Mouse (Mus musculus) hindbrain, embryonic 12.5 days (tissue): ENCODE measurements around the gene Zbtb2. TPM values are rescaled to one million over a fixed set of nuclear protein-coding genes. Genes with fewer than 3 reads are reported as not detected.

Experiments
- ATAC-seq: fragments of 200-750 bp; cut with Nextera tagmentation; 2 replicates; pipeline ENCODE4 v1.8.0; 2017; ENCODE audit warnings: moderate TSS enrichment; ENCODE audit not compliant: low FRiP score
- H3K27ac ChIP-seq: fragments of 300-500 bp; sonication (generic); 2 replicates; pipeline ENCODE4 v1.5.1; 2016; ENCODE audit warnings: mild to moderate bottlenecking
- H3K27me3 ChIP-seq: fragments of 300-500 bp; sonication (generic); 2 replicates; pipeline ENCODE4 v1.6.1; 2016; ENCODE audit warnings: mild to moderate bottlenecking
- H3K36me3 ChIP-seq: fragments of 300-500 bp; sonication (generic); 2 replicates; pipeline ENCODE4 v1.6.1; 2016; ENCODE audit warnings: mild to moderate bottlenecking
- H3K4me1 ChIP-seq: fragments of 300-500 bp; sonication (generic); 2 replicates; pipeline ENCODE4 v1.6.1; 2016
- H3K4me2 ChIP-seq: fragments of 300-500 bp; sonication (generic); replicated peaks from 2 replicates; pipeline ENCODE4 v1.6.1; 2016; ENCODE audit warnings: mild to moderate bottlenecking
- H3K4me3 ChIP-seq: fragments of 300-500 bp; sonication (generic); 2 replicates; pipeline ENCODE4 v1.5.1; 2016; ENCODE audit warnings: mild to moderate bottlenecking
- H3K9ac ChIP-seq: fragments of 300-500 bp; sonication (generic); 2 replicates; pipeline ENCODE4 v1.6.1; 2016; ENCODE audit warnings: mild to moderate bottlenecking, moderate library complexity
- H3K9me3 ChIP-seq: fragments of 300-500 bp; sonication (generic); replicated peaks from 2 replicates; pipeline ENCODE4 v1.6.1; 2016; ENCODE audit warnings: mild to moderate bottlenecking
- WGBS: fragments of 180-500 bp; shearing (Covaris S2); methylation state at CpG from one replicate; pipeline ENCODE4 v1.1.7; 2016; 5-methylcytosine and 5-hydroxymethylcytosine counted together
- polyA plus RNA-seq: library from polyadenylated mRNA; unstranded; fragments of >200 nt; fragmentation: Nextera tagmentation; extraction: Ambion mirVana; gene quantifications from 2 replicates; pipeline ENCODE4 v1.2.1, GENCODE M21; 2016

The Zbtb2 gene
- polyA plus RNA-seq, 1 experiment from 2014 or later, result 18.1 TPM

DNA sequence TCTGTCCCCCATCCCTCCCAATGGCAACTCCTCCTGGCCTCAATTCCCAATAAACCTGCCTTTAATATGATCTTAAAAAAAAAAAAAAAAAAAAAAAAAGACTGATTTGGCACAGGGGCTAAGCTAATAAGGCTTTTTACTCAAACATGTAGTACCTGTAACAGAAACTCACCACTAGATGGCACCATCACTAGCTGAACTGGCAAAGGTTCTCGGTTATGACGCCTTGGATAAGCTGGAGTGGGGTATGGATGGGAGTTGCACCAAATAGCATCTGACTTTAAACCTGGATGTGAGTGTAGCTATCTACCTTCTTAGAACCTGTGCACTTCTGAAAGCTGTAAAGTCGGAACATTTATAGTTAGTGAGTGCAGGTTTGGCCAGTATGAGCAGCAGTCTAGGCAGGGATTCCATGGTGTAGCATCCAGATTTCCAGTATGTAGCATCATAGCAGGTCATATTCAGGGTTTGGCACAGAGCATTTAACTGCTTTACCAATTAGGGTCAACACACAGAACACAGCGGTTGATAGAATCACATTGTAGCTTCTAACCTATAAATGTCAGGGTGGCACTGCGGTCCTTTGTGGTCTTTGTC, 17.1 kb upstream of the Zbtb2 start:
- Histone ChIP-seq H3K27ac (no peak overlapping the region), H3K9me3 (no peaks in the 10 kb centered on the region), H3K36me3 (peaks cover 38% of the 10 kb centered on the region), H3K4me1 (no peaks in the 10 kb centered on the region), H3K4me3 (no peak overlapping the region), H3K4me2 (no peak overlapping the region), H3K9ac (no peak overlapping the region), H3K27me3 (no peaks in the 10 kb centered on the region)
- 58% methylated on average over 5 of the region's 5 CpGs for WGBS
- peak; percentile 53 for ATAC-seq

DNA sequence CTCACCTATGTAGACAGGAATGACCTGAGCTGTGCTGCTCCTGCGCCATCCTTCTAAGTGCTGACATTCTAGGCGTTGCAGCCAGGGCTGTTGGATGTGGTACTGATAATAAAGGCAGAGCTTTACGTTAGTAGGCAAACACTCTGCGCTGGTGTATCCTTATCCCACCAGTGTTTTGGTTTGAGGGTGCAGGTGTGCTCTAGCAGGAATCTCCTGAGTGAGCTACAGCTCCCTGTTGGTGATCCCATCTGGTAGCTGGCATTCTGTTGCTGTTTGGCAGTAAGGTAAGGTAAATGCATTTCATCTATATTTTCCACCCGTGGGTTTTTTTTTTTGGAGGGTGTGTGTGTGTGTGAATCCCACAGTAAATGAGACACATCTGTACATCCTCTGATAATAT, 10.2 kb upstream of the Zbtb2 start:
- no peaks in the 10 kb centered on the region for H3K9me3 ChIP-seq
- H3K4me2 ChIP-seq, result no peak overlapping the region
- 92% methylated on average over 5 of the region's 5 CpGs for WGBS
- no peak for ATAC-seq
- H3K36me3 ChIP-seq, result peaks cover 29% of the 10 kb centered on the region
- H3K27ac ChIP-seq, result no peak overlapping the region
- H3K27me3 ChIP-seq, result no peaks in the 10 kb centered on the region
- H3K4me3 ChIP-seq, result no peak overlapping the region
- no peaks in the 10 kb centered on the region for H3K4me1 ChIP-seq
- no peak overlapping the region for H3K9ac ChIP-seq

DNA sequence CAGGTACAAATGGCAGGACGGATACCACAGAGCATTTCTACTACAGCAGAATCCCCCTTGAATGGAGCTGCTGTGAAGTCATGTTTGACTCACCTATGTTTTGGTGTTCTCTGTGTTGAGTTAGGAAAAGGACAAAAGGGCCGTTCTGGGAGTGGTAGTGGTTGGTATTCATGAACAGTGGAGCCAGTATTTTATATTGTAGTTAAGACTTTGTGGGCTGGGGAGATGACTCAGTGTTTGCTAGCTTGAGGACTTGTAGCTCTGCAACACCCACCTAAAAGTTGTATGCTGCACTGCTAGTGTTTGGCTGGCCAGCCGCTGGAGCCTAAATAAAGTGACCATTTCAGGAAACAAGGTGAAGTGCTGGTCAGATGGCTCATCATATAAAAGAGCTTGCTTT, 7.4 kb upstream of the Zbtb2 start:
- H3K4me3 ChIP-seq, result no peak overlapping the region
- 94% methylated on average over 3 of the region's 3 CpGs for WGBS
- ATAC-seq, result no peak
- no peak overlapping the region for H3K27ac ChIP-seq
- H3K4me2 ChIP-seq, result no peak overlapping the region
- no peaks in the 10 kb centered on the region for H3K9me3 ChIP-seq
- H3K36me3 ChIP-seq, result peaks cover 24% of the 10 kb centered on the region
- H3K9ac ChIP-seq, result no peak overlapping the region
- H3K27me3 ChIP-seq, result no peaks in the 10 kb centered on the region
- peaks cover 16% of the 10 kb centered on the region for H3K4me1 ChIP-seq

DNA sequence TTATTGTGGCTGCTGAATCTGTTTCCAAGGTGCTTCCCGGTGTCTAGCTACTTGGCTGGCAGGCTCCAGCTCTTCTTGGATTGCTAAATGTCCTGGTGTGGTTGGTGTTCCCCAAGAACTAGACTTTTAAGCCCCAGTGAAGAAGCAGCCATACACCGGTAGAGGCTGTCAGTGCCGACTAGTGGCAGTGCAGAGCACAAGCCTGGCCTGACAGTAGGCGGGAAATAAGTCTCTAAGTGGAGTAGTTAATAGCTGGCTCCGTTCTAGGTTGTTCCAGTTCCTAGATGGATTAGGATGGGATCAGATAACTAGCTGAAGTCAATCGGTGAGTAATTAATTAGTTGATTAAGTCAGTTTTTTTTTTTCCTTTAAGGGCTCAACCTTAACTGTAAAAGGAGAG, 3.9 kb upstream of the Zbtb2 start:
- Histone ChIP-seq H3K4me1 (peaks cover 33% of the 10 kb centered on the region), H3K27me3 (no peaks in the 10 kb centered on the region), H3K36me3 (peaks cover 16% of the 10 kb centered on the region), H3K4me2 (no peak overlapping the region), H3K4me3 (no peak overlapping the region), H3K9ac (no peak overlapping the region), H3K9me3 (no peaks in the 10 kb centered on the region), H3K27ac (0 out of 2 replicates have a peak overlapping the region, but pooled peaks have one; percentile 7)
- no peak for ATAC-seq
- WGBS, result 72% methylated on average over 6 of the region's 6 CpGs

DNA sequence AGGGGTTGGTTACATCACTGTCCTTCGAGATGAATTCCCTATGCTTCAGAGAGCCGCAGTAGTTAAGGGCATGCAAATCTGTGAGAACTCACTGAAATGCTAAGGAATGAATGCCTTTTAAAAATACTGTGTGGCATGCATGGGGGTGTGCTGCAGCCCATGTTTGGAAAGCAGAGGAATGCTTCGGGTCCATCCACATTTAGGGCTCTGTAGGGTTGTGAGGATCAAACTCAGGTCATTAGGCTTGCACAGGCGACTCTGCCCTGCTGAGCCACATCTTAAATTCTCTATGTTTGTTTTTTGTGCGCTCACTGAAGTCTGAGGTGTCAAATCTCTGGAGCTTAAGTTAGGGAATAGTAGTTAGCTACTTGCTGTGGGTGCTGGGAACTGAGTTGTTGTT, 3.2 kb upstream of the Zbtb2 start:
- no peaks in the 10 kb centered on the region for H3K9me3 ChIP-seq
- no peak overlapping the region for H3K4me3 ChIP-seq
- peaks cover 12% of the 10 kb centered on the region; the same call in 1 of the 2 replicates for H3K36me3 ChIP-seq
- no peak for ATAC-seq
- H3K4me1 ChIP-seq, result peaks cover 33% of the 10 kb centered on the region
- 80% methylated on average over 5 of the region's 5 CpGs for WGBS
- H3K27ac ChIP-seq, result no peak overlapping the region
- no peak overlapping the region for H3K4me2 ChIP-seq
- H3K27me3 ChIP-seq, result no peaks in the 10 kb centered on the region
- no peak overlapping the region for H3K9ac ChIP-seq

DNA sequence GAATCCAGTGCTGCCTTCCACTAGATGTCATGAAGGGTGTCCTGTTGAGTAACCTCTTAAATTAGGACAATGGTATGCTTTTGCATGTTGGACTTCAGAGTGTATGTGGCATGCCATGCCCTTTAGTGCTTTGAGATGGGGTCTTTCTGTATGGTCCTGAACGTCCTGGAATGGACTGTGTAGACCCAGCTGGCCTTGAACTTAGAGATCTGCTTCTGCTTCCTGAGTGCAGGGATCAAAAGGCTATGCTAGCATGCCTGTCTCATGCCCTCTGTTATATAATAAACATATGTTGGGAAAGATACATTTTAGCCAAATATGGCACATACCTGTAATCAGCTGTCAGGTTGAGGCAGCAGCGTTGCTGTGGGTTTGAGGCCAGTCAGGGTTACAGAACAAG, 2.6 kb upstream of the Zbtb2 start:
- H3K4me3 ChIP-seq, result no peak overlapping the region
- ATAC-seq, result no peak
- H3K4me2 ChIP-seq, result no peak overlapping the region
- H3K27me3 ChIP-seq, result no peaks in the 10 kb centered on the region
- peaks cover 35% of the 10 kb centered on the region for H3K4me1 ChIP-seq
- H3K9me3 ChIP-seq, result no peaks in the 10 kb centered on the region
- H3K36me3 ChIP-seq, result peaks cover 8% of the 10 kb centered on the region; the same call in 1 of the 2 replicates
- H3K9ac ChIP-seq, result 0 out of 2 replicates have a peak overlapping the region, but pooled peaks have one; percentile 28
- WGBS, result 71% methylated on average over 2 of the region's 2 CpGs
- no peak overlapping the region for H3K27ac ChIP-seq

DNA sequence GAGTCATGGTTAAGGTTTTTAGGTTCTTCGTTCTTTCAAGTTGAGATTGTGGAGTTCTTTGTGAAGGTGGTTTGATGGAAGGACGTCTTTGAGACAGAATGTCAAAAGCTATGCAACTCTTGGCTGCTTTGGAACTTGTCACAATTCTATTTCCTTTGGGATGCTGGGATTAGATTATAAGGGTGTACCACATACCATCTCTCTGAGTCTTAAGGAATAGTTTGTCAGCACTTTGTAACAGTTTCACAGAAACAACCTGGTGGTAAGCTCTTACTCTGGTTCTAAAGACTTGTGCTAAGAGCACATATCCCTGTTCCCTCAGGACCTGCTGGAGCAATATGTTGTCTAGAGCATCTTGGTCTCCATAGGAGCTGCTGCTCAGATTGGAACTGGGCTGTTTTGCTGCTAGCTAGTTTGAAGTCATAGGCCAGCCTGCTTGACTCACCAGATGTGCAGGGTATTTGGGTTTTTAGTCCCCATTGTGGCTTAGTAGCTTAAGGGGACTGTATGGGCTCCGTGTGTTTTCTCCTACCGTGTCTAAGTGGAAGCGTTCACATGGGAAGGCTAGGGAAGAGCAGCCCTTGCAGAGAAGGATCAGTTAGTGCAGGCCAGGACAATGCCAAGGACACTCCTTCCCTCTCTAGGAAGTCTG, 1.7 kb upstream of the Zbtb2 start:
- Histone ChIP-seq H3K36me3 (0 out of 2 replicates have a peak, but pooled peaks cover 5% of the 10 kb centered on the region), H3K9ac (peak overlapping the region; percentile 100), H3K9me3 (no peaks in the 10 kb centered on the region), H3K4me1 (peaks cover 35% of the 10 kb centered on the region), H3K4me2 (peak overlapping the region; percentile 92), H3K27ac (no peak overlapping the region), H3K27me3 (no peaks in the 10 kb centered on the region), H3K4me3 (peak overlapping the region; percentile 100)
- 67% methylated on average over 5 of the region's 5 CpGs for WGBS
- no peak for ATAC-seq

DNA sequence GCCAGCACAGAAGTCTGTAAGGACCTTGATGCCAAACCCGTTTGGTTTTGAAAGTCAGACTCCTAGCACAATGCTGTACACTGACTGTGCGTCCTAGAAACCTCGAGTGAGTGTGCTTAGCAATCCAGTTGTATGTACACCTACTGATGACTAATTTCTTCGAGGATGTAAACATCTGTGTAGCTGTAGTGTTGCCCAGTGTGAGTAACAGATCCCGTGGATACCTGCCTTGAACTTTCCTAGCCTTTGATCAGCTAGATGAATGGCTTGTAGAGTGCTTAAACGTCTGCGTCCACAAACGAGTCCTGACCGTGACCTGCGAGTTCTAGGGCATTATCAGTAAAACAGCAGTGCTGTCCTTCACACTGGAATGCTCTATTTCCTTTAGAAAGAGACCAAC, 1.1 kb upstream of the Zbtb2 start:
- Histone ChIP-seq H3K27ac (no peak overlapping the region), H3K9ac (peak overlapping the region; percentile 100), H3K36me3 (0 out of 2 replicates have a peak, but pooled peaks cover 5% of the 10 kb centered on the region), H3K4me1 (peaks cover 35% of the 10 kb centered on the region), H3K4me2 (peak overlapping the region; percentile 92), H3K27me3 (no peaks in the 10 kb centered on the region), H3K9me3 (no peaks in the 10 kb centered on the region), H3K4me3 (peak overlapping the region; percentile 100)
- 29% methylated on average over 10 of the region's 10 CpGs for WGBS
- no peak for ATAC-seq

DNA sequence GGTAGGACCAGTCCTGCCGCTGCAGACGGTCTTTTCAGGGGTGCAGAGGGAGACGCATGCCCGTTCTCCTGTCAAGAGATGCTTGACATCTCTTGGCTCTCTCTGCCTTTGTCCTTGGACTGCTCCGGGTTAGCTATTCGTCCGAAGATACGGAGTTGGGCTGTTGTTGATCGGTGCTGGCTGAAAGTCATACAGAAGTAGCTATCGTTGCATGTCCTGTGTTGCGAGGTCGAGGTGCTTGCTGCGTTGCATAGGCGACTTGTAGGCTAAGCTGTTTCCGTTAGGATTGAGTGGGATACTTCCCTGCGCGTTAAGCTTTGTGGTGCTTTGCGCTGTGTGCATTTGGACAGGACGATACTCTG, 457 bp upstream of the Zbtb2 start:
- H3K27me3 ChIP-seq, result no peaks in the 10 kb centered on the region
- peak overlapping the region; percentile 99 for H3K27ac ChIP-seq
- H3K9ac ChIP-seq, result peak overlapping the region; percentile 100
- ATAC-seq, result no peak
- H3K36me3 ChIP-seq, result 0 out of 2 replicates have a peak, but pooled peaks cover 5% of the 10 kb centered on the region
- WGBS, result under 1% methylated on average over 19 of the region's 19 CpGs
- H3K4me1 ChIP-seq, result peaks cover 35% of the 10 kb centered on the region
- H3K4me3 ChIP-seq, result peak overlapping the region; percentile 100
- peak overlapping the region; percentile 92 for H3K4me2 ChIP-seq
- H3K9me3 ChIP-seq, result no peaks in the 10 kb centered on the region

DNA sequence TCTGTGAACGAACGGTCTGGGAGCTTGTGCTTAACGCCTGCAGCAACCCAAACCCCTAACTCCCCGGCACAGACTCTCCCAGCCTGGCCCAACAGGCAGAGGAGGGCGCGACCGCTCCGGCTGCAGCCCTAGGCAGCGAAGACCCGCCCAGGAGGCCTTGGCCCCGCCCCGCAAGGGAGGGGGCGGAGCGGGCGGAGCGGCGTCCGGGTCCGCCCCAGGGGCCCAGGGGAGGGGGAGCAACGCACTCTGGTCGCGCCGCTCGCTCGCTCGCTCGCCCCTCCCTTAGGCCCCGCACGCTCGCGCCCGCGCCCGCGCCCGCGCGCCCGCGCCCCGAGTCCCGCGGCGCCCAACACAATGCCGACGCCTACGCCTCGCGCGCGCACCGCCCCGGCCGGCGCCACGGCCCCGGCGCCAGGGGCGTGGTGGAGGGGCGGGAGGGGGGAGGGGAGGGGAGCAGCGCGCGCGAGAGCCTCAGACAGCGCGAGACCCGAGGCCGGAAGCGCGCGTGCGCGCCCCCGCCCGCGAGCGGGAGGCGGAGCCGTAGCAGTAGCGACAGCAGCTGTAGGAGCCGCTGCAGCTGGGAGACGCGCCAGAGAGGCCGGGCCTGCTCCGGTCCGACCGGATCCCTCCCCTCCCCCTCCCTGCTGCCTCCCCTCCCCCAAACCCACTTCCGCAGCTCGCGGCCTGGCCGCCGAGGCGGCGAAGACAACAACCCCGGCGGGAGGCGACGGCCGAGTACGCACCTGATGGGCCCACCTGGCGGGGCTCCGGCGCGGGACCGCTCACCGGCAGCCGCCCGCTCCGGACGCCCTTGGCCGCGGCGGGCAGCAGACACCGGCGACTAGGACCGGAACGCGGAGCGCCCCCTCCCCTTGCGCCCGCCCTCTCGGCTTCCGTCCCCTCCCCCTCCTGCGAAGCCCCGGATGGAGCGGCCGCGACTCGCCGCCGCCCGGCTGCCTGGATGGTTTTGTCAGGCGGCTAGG, 1.0 kb downstream of the Zbtb2 start:
- under 1% methylated on average over 71 of the region's 133 CpGs for WGBS
- no peaks in the 10 kb centered on the region for H3K9me3 ChIP-seq
- H3K4me2 ChIP-seq, result peak overlapping the region; percentile 92
- peak; percentile 96 for ATAC-seq
- peaks cover 37% of the 10 kb centered on the region for H3K4me1 ChIP-seq
- H3K36me3 ChIP-seq, result no peaks in the 10 kb centered on the region
- no peaks in the 10 kb centered on the region for H3K27me3 ChIP-seq
- H3K27ac ChIP-seq, result peak overlapping the region; percentile 99
- H3K9ac ChIP-seq, result peak overlapping the region; percentile 100
- H3K4me3 ChIP-seq, result peak overlapping the region; percentile 100

DNA sequence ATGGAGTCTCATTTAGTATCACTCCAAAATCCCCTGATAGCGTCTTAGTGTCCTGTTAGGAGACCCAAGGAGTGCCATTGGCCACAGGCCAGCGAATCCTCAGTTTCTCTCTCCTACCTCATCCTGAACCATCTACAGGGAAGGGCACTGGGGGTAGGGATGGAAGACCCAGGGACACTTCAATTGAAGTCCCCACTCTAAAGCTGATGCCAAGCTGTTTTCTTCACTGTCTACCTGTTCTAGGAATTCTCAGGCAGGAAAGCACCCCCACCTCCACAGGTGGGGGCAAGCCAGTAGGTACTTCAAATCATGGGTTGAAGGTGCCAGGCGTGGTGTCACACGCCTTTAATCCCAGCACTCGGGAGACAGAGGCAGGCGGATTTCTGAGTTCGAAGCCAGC, 3.7 kb downstream of the Zbtb2 start:
- no peak for ATAC-seq

DNA sequence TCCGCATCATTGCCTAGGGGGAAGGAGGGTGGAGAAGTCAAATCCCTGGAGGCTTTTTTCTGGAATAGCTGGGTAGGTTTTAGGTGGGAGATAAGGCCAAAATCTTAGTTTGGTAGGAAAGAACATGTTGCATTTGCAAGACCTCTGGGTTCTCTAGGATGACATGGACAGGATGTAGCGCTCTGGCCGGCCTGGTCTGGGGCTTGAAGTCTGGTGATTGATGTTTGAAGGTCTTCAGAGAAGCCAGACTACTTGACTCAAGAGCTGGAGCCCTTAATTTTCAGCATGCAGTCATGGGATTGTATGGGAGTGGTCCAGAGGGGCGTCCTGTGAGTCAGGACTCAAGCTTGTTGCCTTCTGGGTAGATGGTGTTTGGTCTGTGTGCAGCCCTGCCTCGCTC, 7.2 kb downstream of the Zbtb2 start:
- no peak for ATAC-seq
- WGBS, result 93% methylated on average over 5 of the region's 5 CpGs

More for the DNA sequence above, 3.7 kb downstream of the Zbtb2 start:
- Histone ChIP-seq H3K4me2 (no peak overlapping the region), H3K27ac (no peak overlapping the region), H3K4me3 (no peak overlapping the region), H3K27me3 (no peaks in the 10 kb centered on the region), H3K4me1 (peaks cover 11% of the 10 kb centered on the region), H3K36me3 (no peaks in the 10 kb centered on the region), H3K9ac (no peak overlapping the region), H3K9me3 (no peaks in the 10 kb centered on the region)
- WGBS, result 96% methylated on average over 7 of the region's 7 CpGs

More for the DNA sequence above, 7.2 kb downstream of the Zbtb2 start:
- Histone ChIP-seq H3K4me2 (no peak overlapping the region), H3K27me3 (no peaks in the 10 kb centered on the region), H3K36me3 (no peaks in the 10 kb centered on the region), H3K4me1 (peaks cover 3% of the 10 kb centered on the region; the same call in 1 of the 2 replicates), H3K9ac (no peak overlapping the region), H3K27ac (no peak overlapping the region), H3K4me3 (no peak overlapping the region), H3K9me3 (no peaks in the 10 kb centered on the region)
